Mouse (Mus musculus) intestine, postnatal 0 days (tissue): ENCODE measurements at regions not wholly inside any gene's neighbourhood (a gene's known extent, or its start where the extent isn't known, plus 50 kb on each side); places are given as distances from the start of the nearest gene placed in this dataset.

Source experiments
- ATAC-seq: fragments of 200-750 bp; cut with Nextera tagmentation; 2 replicates; pipeline ENCODE4 v1.8.0; 2017; ENCODE audit warnings: mild to moderate bottlenecking, moderate TSS enrichment, moderate library complexity
- H3K27ac ChIP-seq: fragments of 300-500 bp; sonication (generic); 2 replicates; pipeline ENCODE4 v1.5.1; 2014; ENCODE audit warnings: mild to moderate bottlenecking, low read depth, low read length, moderate library complexity
- H3K27me3 ChIP-seq: fragments of 300-500 bp; sonication (generic); replicated peaks from 2 replicates; pipeline ENCODE4 v1.6.1; 2014; ENCODE audit warnings: low read length, mixed read lengths; ENCODE audit not compliant: control insufficient read depth, insufficient read depth
- H3K36me3 ChIP-seq: fragments of 300-500 bp; sonication (generic); 2 replicates; pipeline ENCODE4 v1.6.1; 2014; ENCODE audit warnings: mild to moderate bottlenecking, moderate library complexity; ENCODE audit not compliant: control insufficient read depth, insufficient read depth
- H3K4me1 ChIP-seq: fragments of 300-500 bp; sonication (generic); replicated peaks from 2 replicates; pipeline ENCODE4 v1.6.1; 2014; ENCODE audit warnings: antibody characterized with exemption, low read length, mixed read lengths; ENCODE audit not compliant: control insufficient read depth, insufficient read depth
- H3K4me2 ChIP-seq: fragments of 300-500 bp; sonication (generic); replicated peaks from 2 replicates; pipeline ENCODE4 v1.6.1; 2014; ENCODE audit warnings: low read depth, mild to moderate bottlenecking, moderate library complexity
- H3K4me3 ChIP-seq: fragments of 300-500 bp; sonication (generic); 2 replicates; pipeline ENCODE4 v1.5.1; 2014; ENCODE audit warnings: low read depth, low read length
- H3K9ac ChIP-seq: fragments of 300-500 bp; sonication (generic); 2 replicates; pipeline ENCODE4 v1.6.1; 2014; ENCODE audit warnings: mild to moderate bottlenecking, low read depth, low read length
- H3K9me3 ChIP-seq: fragments of 300-500 bp; sonication (generic); 2 replicates; pipeline ENCODE4 v1.6.1; 2016; ENCODE audit warnings: mixed run types; ENCODE audit not compliant: control insufficient read depth
- CTCF ChIP-seq: sonication (generic); IDR thresholded peaks from 2 replicates; pipeline ENCODE4 v1.5.1; 2016; ENCODE audit warnings: low read depth, mild to moderate bottlenecking, control low read depth, antibody characterized with exemption, moderate library complexity
- WGBS: fragments of 180-500 bp; shearing (Covaris S2); extraction: QIAGEN DNeasy Blood & Tissue Kit; methylation state at CpG from one replicate; pipeline ENCODE4 v1.1.7; 2014; 5-methylcytosine and 5-hydroxymethylcytosine counted together

GRCm38 (mm10) chr7:135882306-135882705 is 166.1 kb upstream of the Mki67 start:
- no peaks in the 10 kb centered on the region for H3K9me3 ChIP-seq
- no peak overlapping the region for H3K27ac ChIP-seq
- no peaks in the 10 kb centered on the region for H3K27me3 ChIP-seq
- no peaks in the 10 kb centered on the region for H3K36me3 ChIP-seq
- 93% methylated on average over 4 of the region's 4 CpGs for WGBS
- no peak overlapping the region for H3K4me2 ChIP-seq
- H3K4me1 ChIP-seq, result no peaks in the 10 kb centered on the region
- H3K9ac ChIP-seq, result no peak overlapping the region
- ATAC-seq, result no peak
- no peak overlapping the region for H3K4me3 ChIP-seq
- no peak for TF ChIP-seq CTCF

- ATAC-seq, result no peak
- Histone ChIP-seq H3K4me2 (no peak overlapping the region), H3K9ac (no peak overlapping the region)
Observed at GRCm38 (mm10) chr7:135888598-135888997, 172.4 kb upstream of the Mki67 start.

GRCm38 (mm10) chr7:135889016-135889726 is 173.0 kb upstream of the Mki67 start:
- Histone ChIP-seq H3K4me1 (no peaks in the 10 kb centered on the region), H3K27ac (no peak overlapping the region), H3K36me3 (no peaks in the 10 kb centered on the region), H3K9ac (no peak overlapping the region), H3K27me3 (no peaks in the 10 kb centered on the region), H3K4me2 (peak overlapping the region; percentile 18; the same call in 1 of the 2 replicates), H3K9me3 (no peaks in the 10 kb centered on the region), H3K4me3 (no peak overlapping the region)
- 17% methylated on average over 17 of the region's 17 CpGs for whole genome bisulfite sequencing
- TF ChIP-seq CTCF, result peak; percentile 69
- ATAC-seq, result no peak

More at GRCm38 (mm10) chr7:135888598-135888997, 172.4 kb upstream of the Mki67 start:
- H3K36me3 ChIP-seq, result no peaks in the 10 kb centered on the region
- no peaks in the 10 kb centered on the region for H3K4me1 ChIP-seq
- H3K4me3 ChIP-seq, result no peak overlapping the region
- H3K27me3 ChIP-seq, result no peaks in the 10 kb centered on the region
- H3K27ac ChIP-seq, result no peak overlapping the region
- no peaks in the 10 kb centered on the region for H3K9me3 ChIP-seq
- no peak for TF ChIP-seq CTCF
- 35% methylated on average over 3 of the region's 3 CpGs for WGBS

- Histone ChIP-seq H3K36me3 (no peaks in the 10 kb centered on the region), H3K9ac (no peak overlapping the region), H3K4me3 (no peak overlapping the region), H3K4me2 (no peak overlapping the region), H3K4me1 (no peaks in the 10 kb centered on the region), H3K27me3 (no peaks in the 10 kb centered on the region), H3K27ac (no peak overlapping the region), H3K9me3 (no peaks in the 10 kb centered on the region)
- no peak for ATAC-seq
- TF ChIP-seq CTCF, result no peak
- 72% methylated on average over 2 of the region's 2 CpGs for WGBS
Observed at GRCm38 (mm10) chr7:135898876-135899275, 182.7 kb upstream of the Mki67 start.

- no peak overlapping the region for H3K4me3 ChIP-seq
- ATAC-seq, result no peak
- no peaks in the 10 kb centered on the region for H3K36me3 ChIP-seq
- no peaks in the 10 kb centered on the region for H3K27me3 ChIP-seq
- no peaks in the 10 kb centered on the region for H3K9me3 ChIP-seq
- WGBS, result 89% methylated on average over 5 of the region's 5 CpGs
- no peak overlapping the region for H3K27ac ChIP-seq
- no peaks in the 10 kb centered on the region for H3K4me1 ChIP-seq
- H3K9ac ChIP-seq, result no peak overlapping the region
- H3K4me2 ChIP-seq, result no peak overlapping the region
- TF ChIP-seq CTCF, result no peak
Observed at GRCm38 (mm10) chr7:135899765-135900164, 183.6 kb upstream of the Mki67 start.

GRCm38 (mm10) chr7:135900861-135901321 is 184.7 kb upstream of the Mki67 start:
- Histone ChIP-seq H3K4me3 (no peak overlapping the region), H3K9me3 (no peaks in the 10 kb centered on the region), H3K27ac (no peak overlapping the region), H3K36me3 (no peaks in the 10 kb centered on the region), H3K27me3 (no peaks in the 10 kb centered on the region), H3K9ac (no peak overlapping the region), H3K4me1 (no peaks in the 10 kb centered on the region), H3K4me2 (no peak overlapping the region)
- 40% methylated on average over 10 of the region's 10 CpGs for WGBS
- TF ChIP-seq CTCF, result no peak
- ATAC-seq, result no peak
